Mouse (Mus musculus): Measurements from ENCODE around the gene Col8a1.

GRCm38 (mm10) chr16:57693906-57694522, 60.5 kb downstream of the Col8a1 start:
- no peak for TF ChIP-seq POLR2A (IDR thresholded peaks at IDR 0.05; ENCODE audit: insufficient read depth, low read length)
- TF ChIP-seq CTCF (IDR thresholded peaks at IDR 0.05; ENCODE audit: low read depth, low read length), result no peak
- no peak for TF ChIP-seq EP300 (IDR thresholded peaks at IDR 0.05; ENCODE audit: insufficient read depth, low read depth, low read length)
